Mouse (Mus musculus) hindbrain, embryonic 13.5 days (tissue): Measurements from ENCODE around the gene Sat2. TPM values are rescaled to one million over a fixed set of nuclear protein-coding genes. Genes with fewer than 3 reads are reported as not detected.
A peak's percentile ranks its signal among the peaks of the same experiment; 100 is the strongest.

ENCODE experiments used
- ATAC-seq: fragments of 200-750 bp; cut with Nextera tagmentation; 2 replicates; pipeline ENCODE4 v1.8.0; 2017; ENCODE audit warnings: moderate TSS enrichment; ENCODE audit not compliant: low FRiP score
- H3K27ac ChIP-seq: fragments of 300-500 bp; sonication (generic); 2 replicates; pipeline ENCODE4 v1.5.1; 2015; ENCODE audit warnings: inconsistent platforms, mild to moderate bottlenecking, moderate library complexity
- H3K27me3 ChIP-seq: fragments of 300-500 bp; sonication (generic); 2 replicates; pipeline ENCODE4 v1.6.1; 2015; ENCODE audit warnings: mild to moderate bottlenecking, inconsistent platforms
- H3K36me3 ChIP-seq: fragments of 300-500 bp; sonication (generic); 2 replicates; pipeline ENCODE4 v1.6.1; 2015; ENCODE audit warnings: mild to moderate bottlenecking, inconsistent platforms
- H3K4me1 ChIP-seq: fragments of 300-500 bp; sonication (generic); replicated peaks from 2 replicates; pipeline ENCODE4 v1.6.1; 2015; ENCODE audit warnings: inconsistent platforms
- H3K4me2 ChIP-seq: fragments of 300-500 bp; sonication (generic); 2 replicates; pipeline ENCODE4 v1.6.1; 2015; ENCODE audit warnings: inconsistent platforms, mild to moderate bottlenecking, moderate library complexity
- H3K4me3 ChIP-seq: fragments of 300-500 bp; sonication (generic); 2 replicates; pipeline ENCODE4 v1.5.1; 2015; ENCODE audit warnings: mild to moderate bottlenecking, inconsistent platforms
- H3K9ac ChIP-seq: fragments of 300-500 bp; sonication (generic); 2 replicates; pipeline ENCODE4 v1.6.1; 2015; ENCODE audit warnings: mild to moderate bottlenecking, inconsistent platforms
- H3K9me3 ChIP-seq: fragments of 300-500 bp; sonication (generic); 2 replicates; pipeline ENCODE4 v1.6.1; 2016; ENCODE audit warnings: inconsistent platforms
- WGBS: fragments of 180-500 bp; shearing (Covaris S2); methylation state at CpG from one replicate; pipeline ENCODE4 v1.1.7; 2015; 5-methylcytosine and 5-hydroxymethylcytosine counted together
- polyA plus RNA-seq: library from polyadenylated mRNA; unstranded; fragments of >200 nt; fragmentation: Nextera tagmentation; extraction: Ambion mirVana; gene quantifications from 2 replicates; pipeline ENCODE4 v1.2.1, GENCODE M21; 2015

The Sat2 gene
- polyA plus RNA-seq = 28.0 and 28.1 TPM in 2 replicates

- Histone ChIP-seq H3K27me3 (no peaks in the 10 kb centered on the region), H3K4me1 (peaks cover 15% of the 10 kb centered on the region), H3K9me3 (no peaks in the 10 kb centered on the region), H3K9ac (peak within 1 kb of the TSS; percentile 78), H3K4me3 (peak within 1 kb of the TSS; percentile 55), H3K4me2 (peak within 1 kb of the TSS; percentile 86), H3K36me3 (no peaks in the 10 kb centered on the region), H3K27ac (peak within 1 kb of the TSS; percentile 85)
- peak; percentile 88 for ATAC-seq
- under 1% methylated on average over 20 of the region's 20 CpGs for WGBS
Measured at GRCm38 (mm10) chr11:69621571-69622268, at the start of gene Sat2. Gene Sat2 (plus strand): TSS chr11:69622024.

- H3K27ac ChIP-seq = no peak overlapping the region
- ATAC-seq = no peak
- peaks cover 40% of the 10 kb centered on the region for H3K36me3 ChIP-seq
- no peaks in the 10 kb centered on the region for H3K27me3 ChIP-seq
- no peak overlapping the region for H3K4me3 ChIP-seq
- no peak overlapping the region for H3K9ac ChIP-seq
- peaks cover 41% of the 10 kb centered on the region for H3K4me1 ChIP-seq
- no peak overlapping the region for H3K4me2 ChIP-seq
- WGBS = 63% methylated on average over 3 of the region's 3 CpGs
- H3K9me3 ChIP-seq = no peaks in the 10 kb centered on the region
Measured at GRCm38 (mm10) chr11:69575220-69575619, 46.6 kb upstream of the Sat2 start.

- no peak for ATAC-seq
- no peak overlapping the region for H3K9ac ChIP-seq
- no peaks in the 10 kb centered on the region for H3K9me3 ChIP-seq
- H3K27me3 ChIP-seq = no peaks in the 10 kb centered on the region
- H3K4me1 ChIP-seq = peaks cover 41% of the 10 kb centered on the region
- H3K27ac ChIP-seq = no peak overlapping the region
- no peak overlapping the region for H3K4me2 ChIP-seq
- 80% methylated on average over 5 of the region's 5 CpGs for WGBS
- no peak overlapping the region for H3K4me3 ChIP-seq
- peaks cover 30% of the 10 kb centered on the region for H3K36me3 ChIP-seq
Measured at GRCm38 (mm10) chr11:69576307-69576706, 45.5 kb upstream of the Sat2 start.

- no peak overlapping the region for H3K27ac ChIP-seq
- ATAC-seq = no peak
- H3K4me2 ChIP-seq = peak overlapping the region; percentile 91
- 0 out of 2 replicates have a peak, but pooled peaks cover 12% of the 10 kb centered on the region for H3K36me3 ChIP-seq
- H3K4me1 ChIP-seq = peaks cover 53% of the 10 kb centered on the region
- H3K4me3 ChIP-seq = peak overlapping the region; percentile 85
- H3K27me3 ChIP-seq = no peaks in the 10 kb centered on the region
- H3K9ac ChIP-seq = peak overlapping the region; percentile 90
- WGBS = 14% methylated on average over 15 of the region's 15 CpGs
- H3K9me3 ChIP-seq = no peaks in the 10 kb centered on the region
Measured at GRCm38 (mm10) chr11:69578301-69578700, 43.5 kb upstream of the Sat2 start.

GRCm38 (mm10) chr11:69579128-69580017, 42.5 kb upstream of the Sat2 start:
- ATAC-seq = peak; percentile 87
- peak overlapping the region; percentile 91 for H3K4me2 ChIP-seq
- peak overlapping the region; percentile 85 for H3K4me3 ChIP-seq
- 3% methylated on average over 39 of the region's 39 CpGs for WGBS
- no peaks in the 10 kb centered on the region for H3K27me3 ChIP-seq
- H3K9ac ChIP-seq = peak overlapping the region; percentile 90
- peaks cover 53% of the 10 kb centered on the region for H3K4me1 ChIP-seq
- H3K27ac ChIP-seq = peak overlapping the region; percentile 93
- no peaks in the 10 kb centered on the region for H3K9me3 ChIP-seq
- H3K36me3 ChIP-seq = 0 out of 2 replicates have a peak, but pooled peaks cover 6% of the 10 kb centered on the region

GRCm38 (mm10) chr11:69580091-69580514, 41.7 kb upstream of the Sat2 start, which contains the start of the genes Wrap53 and Trp53:
Gene Wrap53 (minus strand): TSS chr11:69580255.
Gene Trp53 (plus strand): TSS chr11:69580359.
- no peaks in the 10 kb centered on the region for H3K36me3 ChIP-seq
- peak within 1 kb of the TSS; percentile 93 for H3K27ac ChIP-seq
- ATAC-seq = peak; percentile 57
- H3K9me3 ChIP-seq = no peaks in the 10 kb centered on the region
- peak within 1 kb of the TSS; percentile 90 for H3K9ac ChIP-seq
- peak within 1 kb of the TSS; percentile 91 for H3K4me2 ChIP-seq
- no peaks in the 10 kb centered on the region for H3K27me3 ChIP-seq
- WGBS = under 1% methylated on average over 13 of the region's 13 CpGs
- peak within 1 kb of the TSS; percentile 85 for H3K4me3 ChIP-seq
- H3K4me1 ChIP-seq = peaks cover 46% of the 10 kb centered on the region

- ATAC-seq = peak; percentile 9
- peak overlapping the region; percentile 81 for H3K4me2 ChIP-seq
- WGBS = under 1% methylated on average over 25 of the region's 25 CpGs
- no peaks in the 10 kb centered on the region for H3K27me3 ChIP-seq
- H3K9me3 ChIP-seq = no peaks in the 10 kb centered on the region
- H3K4me3 ChIP-seq = peak overlapping the region; percentile 85
- H3K36me3 ChIP-seq = no peaks in the 10 kb centered on the region
- H3K27ac ChIP-seq = peak overlapping the region; percentile 93
- H3K4me1 ChIP-seq = peaks cover 41% of the 10 kb centered on the region
- peak overlapping the region; percentile 89 for H3K9ac ChIP-seq
Measured at GRCm38 (mm10) chr11:69580572-69581146, 41.2 kb upstream of the Sat2 start.

- no peaks in the 10 kb centered on the region for H3K27me3 ChIP-seq
- peak overlapping the region; percentile 85 for H3K4me3 ChIP-seq
- no peaks in the 10 kb centered on the region for H3K9me3 ChIP-seq
- H3K36me3 ChIP-seq = no peaks in the 10 kb centered on the region
- peak overlapping the region; percentile 81 for H3K4me2 ChIP-seq
- peaks cover 37% of the 10 kb centered on the region for H3K4me1 ChIP-seq
- H3K27ac ChIP-seq = peak overlapping the region; percentile 93
- WGBS = under 1% methylated on average over 36 of the region's 36 CpGs
- peak; percentile 77 for ATAC-seq
- peak overlapping the region; percentile 89 for H3K9ac ChIP-seq
Measured at GRCm38 (mm10) chr11:69581147-69581688, 40.6 kb upstream of the Sat2 start.

GRCm38 (mm10) chr11:69581814-69582213, 40.0 kb upstream of the Sat2 start:
- H3K4me2 ChIP-seq = peak overlapping the region; percentile 81

GRCm38 (mm10) chr11:69582230-69582805, 39.5 kb upstream of the Sat2 start:
- peak overlapping the region; percentile 85 for H3K4me3 ChIP-seq
- H3K36me3 ChIP-seq = peaks cover 3% of the 10 kb centered on the region
- peaks cover 26% of the 10 kb centered on the region for H3K4me1 ChIP-seq
- no peak for ATAC-seq
- H3K27me3 ChIP-seq = no peaks in the 10 kb centered on the region
- no peak overlapping the region; the same call in 1 of the 2 replicates for H3K27ac ChIP-seq
- 57% methylated on average over 9 of the region's 9 CpGs for WGBS
- no peaks in the 10 kb centered on the region for H3K9me3 ChIP-seq
- H3K4me2 ChIP-seq = peak overlapping the region; percentile 81
- H3K9ac ChIP-seq = peak overlapping the region; percentile 89

More at GRCm38 (mm10) chr11:69581814-69582213, 40.0 kb upstream of the Sat2 start:
- Histone ChIP-seq H3K9ac (peak overlapping the region; percentile 89), H3K9me3 (no peaks in the 10 kb centered on the region), H3K4me1 (peaks cover 31% of the 10 kb centered on the region), H3K27me3 (no peaks in the 10 kb centered on the region), H3K27ac (peak overlapping the region; percentile 93), H3K36me3 (no peaks in the 10 kb centered on the region), H3K4me3 (peak overlapping the region; percentile 85)
- WGBS = 0% methylated on average over 8 of the region's 8 CpGs
- no peak for ATAC-seq

GRCm38 (mm10) chr11:69584008-69584407, 37.8 kb upstream of the Sat2 start:
- no peak overlapping the region for H3K27ac ChIP-seq
- no peaks in the 10 kb centered on the region for H3K27me3 ChIP-seq
- no peak overlapping the region for H3K4me2 ChIP-seq
- peaks cover 20% of the 10 kb centered on the region for H3K36me3 ChIP-seq
- H3K4me1 ChIP-seq = peaks cover 12% of the 10 kb centered on the region
- WGBS = 88% methylated on average over 7 of the region's 7 CpGs
- no peak overlapping the region for H3K4me3 ChIP-seq
- H3K9me3 ChIP-seq = no peaks in the 10 kb centered on the region
- H3K9ac ChIP-seq = no peak overlapping the region
- ATAC-seq = no peak
